Mouse (Mus musculus) intestine, postnatal 0 days (tissue): ENCODE results near the gene Ercc1. TPM values are rescaled to one million over a fixed set of nuclear protein-coding genes. Genes with fewer than 3 reads are reported as not detected.

Experiments
- ATAC-seq: fragments of 200-750 bp; cut with Nextera tagmentation; 2 replicates; pipeline ENCODE4 v1.8.0; 2017; ENCODE audit warnings: mild to moderate bottlenecking, moderate TSS enrichment, moderate library complexity
- H3K27ac ChIP-seq: fragments of 300-500 bp; sonication (generic); 2 replicates; pipeline ENCODE4 v1.5.1; 2014; ENCODE audit warnings: mild to moderate bottlenecking, low read depth, low read length, moderate library complexity
- H3K27me3 ChIP-seq: fragments of 300-500 bp; sonication (generic); replicated peaks from 2 replicates; pipeline ENCODE4 v1.6.1; 2014; ENCODE audit warnings: low read length, mixed read lengths; ENCODE audit not compliant: control insufficient read depth, insufficient read depth
- H3K36me3 ChIP-seq: fragments of 300-500 bp; sonication (generic); 2 replicates; pipeline ENCODE4 v1.6.1; 2014; ENCODE audit warnings: mild to moderate bottlenecking, moderate library complexity; ENCODE audit not compliant: control insufficient read depth, insufficient read depth
- H3K4me1 ChIP-seq: fragments of 300-500 bp; sonication (generic); replicated peaks from 2 replicates; pipeline ENCODE4 v1.6.1; 2014; ENCODE audit warnings: antibody characterized with exemption, low read length, mixed read lengths; ENCODE audit not compliant: control insufficient read depth, insufficient read depth
- H3K4me2 ChIP-seq: fragments of 300-500 bp; sonication (generic); replicated peaks from 2 replicates; pipeline ENCODE4 v1.6.1; 2014; ENCODE audit warnings: low read depth, mild to moderate bottlenecking, moderate library complexity
- H3K4me3 ChIP-seq: fragments of 300-500 bp; sonication (generic); 2 replicates; pipeline ENCODE4 v1.5.1; 2014; ENCODE audit warnings: low read depth, low read length
- H3K9ac ChIP-seq: fragments of 300-500 bp; sonication (generic); 2 replicates; pipeline ENCODE4 v1.6.1; 2014; ENCODE audit warnings: mild to moderate bottlenecking, low read depth, low read length
- H3K9me3 ChIP-seq: fragments of 300-500 bp; sonication (generic); 2 replicates; pipeline ENCODE4 v1.6.1; 2016; ENCODE audit warnings: mixed run types; ENCODE audit not compliant: control insufficient read depth
- CTCF ChIP-seq: sonication (generic); IDR thresholded peaks from 2 replicates; pipeline ENCODE4 v1.5.1; 2016; ENCODE audit warnings: low read depth, mild to moderate bottlenecking, control low read depth, antibody characterized with exemption, moderate library complexity
- WGBS: fragments of 180-500 bp; shearing (Covaris S2); extraction: QIAGEN DNeasy Blood & Tissue Kit; methylation state at CpG from one replicate; pipeline ENCODE4 v1.1.7; 2014; 5-methylcytosine and 5-hydroxymethylcytosine counted together
- polyA plus RNA-seq: library from polyadenylated mRNA; unstranded; fragments of >200 nt; fragmentation: Nextera tagmentation; extraction: Ambion mirVana; gene quantifications from 2 replicates; pipeline ENCODE4 v1.2.1, GENCODE M21; 2015

Ercc1 gene
- polyA plus RNA-seq, 1 experiment from 2014 or later: 22.1 TPM

GRCm38 (mm10) chr7:19344938-19345471 is 427 bp downstream of the Ercc1 start:
- Histone ChIP-seq H3K4me1 (0 out of 2 replicates have a peak, but pooled peaks cover 5% of the 10 kb centered on the region), H3K4me3 (peak overlapping the region; percentile 79), H3K9me3 (no peaks in the 10 kb centered on the region), H3K9ac (peak overlapping the region; percentile 66), H3K4me2 (peak overlapping the region; percentile 68), H3K27me3 (peaks cover 5% of the 10 kb centered on the region; the same call in 1 of the 2 replicates), H3K27ac (peak overlapping the region; percentile 70), H3K36me3 (peaks cover 11% of the 10 kb centered on the region; the same call in 1 of the 2 replicates)
- under 1% methylated on average over 31 of the region's 31 CpGs for WGBS
- no peak for TF ChIP-seq CTCF
- peak; percentile 95 for ATAC-seq

- ATAC-seq: no peak
- H3K9ac ChIP-seq: no peak overlapping the region
Measured at GRCm38 (mm10) chr7:19349188-19349915, 4.8 kb downstream of the Ercc1 start.

GRCm38 (mm10) chr7:19350221-19350620 is 5.6 kb downstream of the Ercc1 start:
- H3K9ac ChIP-seq: no peak overlapping the region
- no peak for TF ChIP-seq CTCF
- 0 out of 2 replicates have a peak, but pooled peaks cover 5% of the 10 kb centered on the region for H3K4me1 ChIP-seq
- H3K36me3 ChIP-seq: peaks cover 41% of the 10 kb centered on the region; the same call in 1 of the 2 replicates
- no peak for ATAC-seq
- no peak overlapping the region for H3K4me2 ChIP-seq
- H3K27ac ChIP-seq: no peak overlapping the region
- H3K9me3 ChIP-seq: no peaks in the 10 kb centered on the region
- no peaks in the 10 kb centered on the region for H3K27me3 ChIP-seq
- no peak overlapping the region for H3K4me3 ChIP-seq
- WGBS: 93% methylated on average over 8 of the region's 8 CpGs

More at GRCm38 (mm10) chr7:19349188-19349915, 4.8 kb downstream of the Ercc1 start:
- Histone ChIP-seq H3K4me2 (no peak overlapping the region), H3K36me3 (peaks cover 33% of the 10 kb centered on the region; the same call in 1 of the 2 replicates), H3K27me3 (no peaks in the 10 kb centered on the region), H3K9me3 (no peaks in the 10 kb centered on the region), H3K27ac (no peak overlapping the region), H3K4me3 (no peak overlapping the region), H3K4me1 (0 out of 2 replicates have a peak, but pooled peaks cover 5% of the 10 kb centered on the region)
- no peak for TF ChIP-seq CTCF
- 82% methylated on average over 13 of the region's 13 CpGs for WGBS

- H3K27me3 ChIP-seq: no peaks in the 10 kb centered on the region
- H3K9ac ChIP-seq: no peak overlapping the region
- no peak overlapping the region; the same call in 1 of the 2 replicates for H3K27ac ChIP-seq
- 90% methylated on average over 5 of the region's 5 CpGs for WGBS
- H3K4me2 ChIP-seq: no peak overlapping the region
- no peak for TF ChIP-seq CTCF
- H3K36me3 ChIP-seq: peaks cover 48% of the 10 kb centered on the region; the same call in 1 of the 2 replicates
- H3K9me3 ChIP-seq: no peaks in the 10 kb centered on the region
- H3K4me1 ChIP-seq: no peaks in the 10 kb centered on the region
- no peak for ATAC-seq
- H3K4me3 ChIP-seq: no peak overlapping the region
Measured at GRCm38 (mm10) chr7:19354991-19355390, 10.4 kb downstream of the Ercc1 start.

GRCm38 (mm10) chr7:19356311-19356710 is 11.7 kb downstream of the Ercc1 start:
- Histone ChIP-seq H3K27ac (no peak overlapping the region), H3K4me2 (no peak overlapping the region), H3K9me3 (no peaks in the 10 kb centered on the region), H3K27me3 (no peaks in the 10 kb centered on the region), H3K36me3 (peaks cover 42% of the 10 kb centered on the region; the same call in 1 of the 2 replicates), H3K4me3 (no peak overlapping the region), H3K4me1 (no peaks in the 10 kb centered on the region), H3K9ac (no peak overlapping the region)
- no peak for TF ChIP-seq CTCF
- WGBS: 60% methylated on average over 10 of the region's 10 CpGs
- ATAC-seq: no peak
